Mouse (Mus musculus) liver, adult 10 weeks (tissue): ENCODE measurements around the gene Tead1. TPM values are rescaled to one million over a fixed set of nuclear protein-coding genes. Genes with fewer than 3 reads are reported as not detected.

ENCODE experiments used
- polyA plus RNA-seq: library from polyadenylated mRNA; stranded (reverse); fragments of 350-450 nt; fragmentation: Illumina TruSeq; extraction: RNeasy Lipid Tissue Mini Kit (QIAGEN cat#74804); gene quantifications from one replicate; pipeline ENCODE4 v1.2.3, GENCODE M21; 2014; ENCODE audit warnings: low read depth, low replicate concordance

The Tead1 gene
- 5.7 TPM for polyA plus RNA-seq

GRCm38 (mm10) chr7:112679171-112679512 is at the start of gene Tead1:
Tead1 (plus strand) TSS chr7:112679318.

GRCm38 (mm10) chr7:112953777-112954291 is 274.7 kb downstream of the Tead1 start, which contains the start of gene Rassf10:
Rassf10 (plus strand) TSS chr7:112953962.

